Mouse (Mus musculus): ENCODE results near the gene Ldoc1.

Gene Ldoc1

DNA sequence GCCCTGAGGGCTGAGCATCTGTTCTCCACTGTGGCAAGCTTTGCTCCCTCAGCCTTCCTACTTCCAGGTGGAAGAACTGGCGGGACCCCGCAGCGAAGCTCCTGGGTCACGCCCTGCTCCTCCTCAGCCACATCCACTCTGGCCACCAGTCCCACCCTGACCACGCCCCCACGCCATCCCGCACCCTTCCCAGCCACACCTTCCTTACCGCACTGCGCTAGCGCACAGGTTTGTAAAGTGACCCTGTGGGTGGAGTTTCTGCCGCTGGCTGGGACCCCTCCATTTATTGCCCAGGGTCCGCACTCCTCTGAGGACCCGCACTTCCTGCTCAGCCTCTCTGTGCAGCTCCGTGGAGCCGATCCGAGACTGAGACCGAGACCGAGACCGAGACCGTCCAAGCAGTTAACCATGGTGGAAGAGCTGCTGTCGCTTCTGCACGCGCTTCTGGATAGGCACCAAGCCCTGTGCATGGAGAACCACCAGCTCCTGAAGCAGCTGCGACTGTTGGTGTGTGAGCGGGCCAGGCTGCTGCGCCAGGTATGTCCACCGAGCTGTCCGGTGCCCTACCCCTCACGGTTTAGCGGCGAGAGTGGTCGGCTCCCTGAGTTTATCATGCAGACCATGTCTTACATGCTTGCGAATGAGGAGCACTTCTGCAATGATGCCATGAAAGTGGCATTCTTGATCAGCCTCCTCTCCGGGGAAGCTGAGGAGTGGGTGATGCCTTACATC, at the start of gene Ldoc1:
Ldoc1 (plus strand) TSS at position 196 of the 732 bp plus-strand sequence.
- DNase-seq (ENCODE audit: low spot score in 2 of 2), result no peak

DNA sequence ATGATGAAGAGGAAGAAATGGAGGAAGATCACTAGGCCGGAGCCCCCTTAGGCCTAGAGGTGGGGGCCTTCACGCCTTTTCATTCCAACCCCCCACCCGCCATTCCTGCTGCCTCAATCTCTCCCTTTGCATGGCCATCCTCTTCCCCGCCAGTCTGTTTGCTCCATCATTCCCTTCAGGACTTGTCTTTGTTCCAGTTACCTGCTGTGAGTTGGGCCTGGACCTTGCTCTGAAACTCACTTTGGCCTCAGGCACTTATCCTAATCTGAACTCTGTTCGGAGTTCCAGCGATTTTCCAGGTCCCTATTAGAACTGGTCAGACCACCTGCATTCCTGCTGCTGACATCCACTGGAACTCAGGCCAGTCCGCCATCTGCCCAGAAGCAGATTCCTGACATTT, 834 bp downstream of the Ldoc1 start:
- no peak for DNase-seq (ENCODE audit: low spot score in 2 of 2)

DNA sequence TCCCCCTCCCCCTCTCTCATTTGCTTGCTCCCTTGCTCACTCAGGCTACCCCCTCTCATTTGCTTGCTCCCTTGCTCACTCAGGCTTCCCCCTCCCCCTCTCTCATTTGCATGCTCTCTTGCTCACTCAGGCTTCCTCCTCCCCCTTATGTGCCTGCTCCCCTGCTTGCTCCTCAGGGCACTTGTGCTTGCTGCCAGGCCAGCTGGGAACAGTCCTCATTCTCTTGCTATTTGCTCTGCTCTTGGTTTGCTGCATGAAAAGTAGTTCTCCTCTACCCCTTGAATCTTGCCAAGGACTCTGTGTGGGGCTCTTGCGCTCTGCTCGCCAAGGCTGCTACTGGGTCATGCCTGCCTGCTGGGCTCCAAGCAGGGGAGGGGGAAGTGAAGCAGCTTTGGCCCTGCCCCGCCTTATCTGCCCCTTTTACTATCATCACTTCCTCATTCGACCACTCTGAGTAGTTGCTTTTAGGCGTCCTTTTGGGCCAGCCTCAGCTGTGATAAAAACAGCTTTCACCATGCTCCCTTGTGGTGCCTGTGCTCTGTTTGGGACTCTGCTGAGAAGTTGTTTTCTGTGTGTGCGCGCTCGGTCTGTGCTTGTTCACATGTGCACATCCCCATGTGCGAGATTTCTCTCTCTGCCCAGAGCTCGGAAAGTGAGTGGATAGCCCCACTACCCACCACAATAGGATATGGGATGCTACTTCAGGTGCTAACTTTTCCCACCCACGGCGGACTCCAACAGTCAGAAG, 13.2 kb downstream of the Ldoc1 start:
- peak in 1 of 2 experiments; percentile 6 for DNase-seq (ENCODE audit: low spot score in 2 of 2)

GRCm38 (mm10) chrX:61723029-61723980, 14.0 kb downstream of the Ldoc1 start:
- DNase-seq (ENCODE audit: low spot score in 2 of 2), result no peak

GRCm38 (mm10) chrX:61727516-61728310, 18.4 kb downstream of the Ldoc1 start:
- DNase-seq (ENCODE audit: low spot score in 2 of 2), result no peak
